Mouse (Mus musculus): ENCODE results near the gene Gulp1.

DNA sequence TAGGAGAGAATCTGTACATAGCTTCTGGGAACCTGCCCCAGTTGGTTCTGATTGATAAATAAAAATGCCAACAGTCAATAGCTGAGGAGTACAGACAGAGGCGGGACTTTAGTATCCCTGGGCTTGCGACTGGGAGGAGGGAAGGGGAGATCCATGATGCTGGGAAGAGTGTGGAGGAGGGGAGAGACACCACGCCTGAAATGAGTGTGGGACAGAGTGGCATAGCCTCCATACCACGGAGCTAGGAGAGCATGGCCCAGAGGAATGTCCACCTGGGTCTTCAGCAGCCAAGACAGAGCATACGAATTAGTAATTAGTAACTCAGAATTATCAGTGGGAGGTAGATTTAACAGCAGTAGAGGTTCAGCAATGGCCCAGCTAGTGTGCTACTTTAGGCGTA, 132.4 kb downstream of the Gulp1 start:
- TF ChIP-seq CTCF (IDR thresholded peaks at IDR 0.05; ENCODE audit: control insufficient read depth, insufficient read depth, insufficient read length) (no peak), USF1 (IDR thresholded peaks at IDR 0.05; ENCODE audit: low read depth) (no peak), MAX (IDR thresholded peaks at IDR 0.05) (no peak), MYOD1 (IDR thresholded peaks at IDR 0.05; ENCODE audit: control insufficient read depth, insufficient read length, low read depth) (no peak), MYOG (IDR thresholded peaks at IDR 0.05; ENCODE audit: control insufficient read depth, extremely low read depth, insufficient read length) (no peak)

All from C2C12 (cell line).